Comparison of ENCODE assay signal across 8 mouse cellular contexts in genomic region chr10:7954627-7954988, GRCm38 (mm10). TPM values are rescaled to one million over a fixed set of nuclear protein-coding genes. Genes with fewer than 3 reads are reported as not detected.
DNase-seq lines count a peak whose midpoint lies in the region; ATAC-seq lines count a peak whose summit lies in the region.

No protein-coding gene starts in this region.

- H3K4me2 ChIP-seq in intestine, embryonic 15.5 days (replicated peaks), result peak overlapping the region; percentile 70
- peak overlapping the region; percentile 86 for H3K4me2 ChIP-seq in neural tube, embryonic 14.5 days (ENCODE audit: low read depth, low read length)

- peak overlapping the region; percentile 93 for H3K4me3 ChIP-seq in intestine, embryonic 15.5 days (replicated peaks)
- H3K4me3 ChIP-seq in neural tube, embryonic 14.5 days (ENCODE audit: low read depth, low read length), result peak overlapping the region; percentile 97

- no peaks in the 10 kb centered on the region for H3K27me3 ChIP-seq in intestine, embryonic 15.5 days (replicated peaks)
- H3K27me3 ChIP-seq in neural tube, embryonic 14.5 days (ENCODE audit: control insufficient read depth, insufficient read depth, low read length), result no peaks in the 10 kb centered on the region

- no peaks in the 10 kb centered on the region for H3K36me3 ChIP-seq in intestine, embryonic 15.5 days
- no peaks in the 10 kb centered on the region for H3K36me3 ChIP-seq in neural tube, embryonic 14.5 days (ENCODE audit: control insufficient read depth, insufficient read depth, low read length)

- WGBS in intestine, embryonic 15.5 days, result 2% methylated on average over 5 of the region's 5 CpGs
- 1% methylated on average over 5 of the region's 5 CpGs for WGBS in neural tube, embryonic 14.5 days

- H3K9me3 ChIP-seq in intestine, embryonic 15.5 days, result no peaks in the 10 kb centered on the region
- no peaks in the 10 kb centered on the region for H3K9me3 ChIP-seq in neural tube, embryonic 14.5 days (ENCODE audit: control insufficient read depth, low read length)

- ATAC-seq in intestine, embryonic 15.5 days, result no peak
- no peak for ATAC-seq in neural tube, embryonic 14.5 days (ENCODE audit: low read depth)

- peak overlapping the region; percentile 98 for H3K9ac ChIP-seq in intestine, embryonic 15.5 days
- H3K9ac ChIP-seq in neural tube, embryonic 14.5 days (replicated peaks; ENCODE audit: low read depth, low read length), result peak overlapping the region; percentile 98; the same call in 1 of the 2 replicates

- DNase-seq in embryo, embryonic 10 days (ENCODE audit: low spot score), result peak; percentile 17
- no peak for DNase-seq in embryo, embryonic 9.5 days (ENCODE audit: extremely low spot score)
- DNase-seq in 3T3-L1 (ENCODE audit: low read depth, low spot score), result peak; percentile 49
- DNase-seq in embryo, embryonic 10.5 days (ENCODE audit: low spot score), result peak; percentile 52
- DNase-seq in thymus, postnatal 25 days, result no peak
- DNase-seq in urinary bladder, adult 2 months (ENCODE audit: low spot score), result no peak

- peak overlapping the region; percentile 100 for H3K27ac ChIP-seq in intestine, embryonic 15.5 days
- no peak overlapping the region; the same call in 1 of the 2 replicates for H3K27ac ChIP-seq in neural tube, embryonic 14.5 days (ENCODE audit: low read depth, low read length)

- H3K4me1 ChIP-seq in intestine, embryonic 15.5 days (replicated peaks), result 0 out of 2 replicates have a peak, but pooled peaks cover 11% of the 10 kb centered on the region
- peaks cover 16% of the 10 kb centered on the region for H3K4me1 ChIP-seq in neural tube, embryonic 14.5 days (ENCODE audit: control insufficient read depth, insufficient read depth, low read length)

RNA-seq across cellular contexts. Expression of gene Tab2, which starts 1.4 kb away (rescaled TPM):
- 16.6 and 17.0 TPM in 2 replicates for polyA plus RNA-seq in intestine, embryonic 15.5 days (2015; fragmentation: Nextera tagmentation; extraction: Ambion mirVana)
- polyA plus RNA-seq in neural tube, embryonic 14.5 days (2014; fragmentation: Nextera tagmentation; extraction: Ambion mirVana), result 18.7 and 22.2 TPM in 2 replicates
- polyA plus RNA-seq in urinary bladder, adult 2 months (2012; rRNA removed), result 35.7 and 49.9 TPM in 2 replicates

Comparison
In these comparisons a context has a peak if more than half of its experiments do, and no peak if none do; other contexts are left out.
1. DNase-seq: peak in embryo, embryonic 10 days (single experiment), 3T3-L1 (single experiment) and embryo, embryonic 10.5 days (single experiment); none in embryo, embryonic 9.5 days (single experiment), thymus, postnatal 25 days (single experiment) and urinary bladder, adult 2 months (single experiment).